Mouse (Mus musculus): ENCODE measurements around the gene 1700034I23Rik. TPM values are rescaled to one million over a fixed set of nuclear protein-coding genes. Genes with fewer than 3 reads are reported as not detected.
"Not testable (repeated sequence)": the region's sequence is repeated elsewhere in the genome, so short reads cannot be mapped to it uniquely, and the experiment has no call there.

1700034I23Rik gene
- total RNA-seq (2021) = 0.15 TPM in 2 replicates
- long read RNA-seq, experiment 1 = 0 reads
- long read RNA-seq, experiment 2 = 0 reads

DNA sequence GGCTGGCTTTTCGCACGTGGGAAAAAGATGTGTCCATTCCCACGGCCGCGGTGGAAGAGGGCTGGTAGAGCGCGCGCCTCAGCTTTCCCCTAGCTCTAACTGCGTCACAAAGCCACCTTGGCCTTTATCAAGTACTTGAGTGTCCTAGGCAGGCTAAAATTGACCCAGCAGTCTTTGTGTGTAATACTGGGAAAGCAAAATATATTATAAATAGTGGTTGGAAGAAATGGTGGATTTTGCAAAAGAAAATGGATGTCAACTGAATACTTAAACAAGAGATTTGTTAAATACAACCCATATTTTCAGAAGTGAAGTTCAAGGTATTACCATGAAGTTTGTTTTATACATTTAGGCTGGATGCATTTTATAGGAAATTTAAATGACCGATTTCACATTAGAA lies at the start of gene 1700034I23Rik:
Gene 1700034I23Rik (minus strand): TSS at position 101 of the 400 bp plus-strand sequence.
- not testable (repeated sequence) for DNase-seq

DNA sequence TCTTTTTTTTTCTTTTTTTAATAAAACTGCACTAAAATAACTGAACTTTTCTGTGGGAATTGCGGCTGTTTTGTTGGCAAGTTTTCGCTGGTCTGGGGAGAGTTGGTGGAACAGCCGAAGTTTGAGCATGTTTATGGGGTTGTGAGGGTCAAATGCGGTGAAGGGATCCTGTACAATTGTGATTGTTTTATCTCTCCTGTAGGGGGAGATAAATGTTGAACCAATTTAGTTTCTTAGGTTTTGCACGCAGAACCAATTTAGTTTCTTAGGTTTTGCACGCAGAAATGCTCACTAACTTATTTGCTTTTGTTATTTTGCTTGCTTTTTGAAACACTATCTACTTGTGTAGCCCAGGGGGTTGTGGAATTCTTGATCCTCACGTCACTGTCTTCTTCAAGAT lies 49.0 kb upstream of the 1700034I23Rik start:
- DNase-seq = peak; percentile 11

DNA sequence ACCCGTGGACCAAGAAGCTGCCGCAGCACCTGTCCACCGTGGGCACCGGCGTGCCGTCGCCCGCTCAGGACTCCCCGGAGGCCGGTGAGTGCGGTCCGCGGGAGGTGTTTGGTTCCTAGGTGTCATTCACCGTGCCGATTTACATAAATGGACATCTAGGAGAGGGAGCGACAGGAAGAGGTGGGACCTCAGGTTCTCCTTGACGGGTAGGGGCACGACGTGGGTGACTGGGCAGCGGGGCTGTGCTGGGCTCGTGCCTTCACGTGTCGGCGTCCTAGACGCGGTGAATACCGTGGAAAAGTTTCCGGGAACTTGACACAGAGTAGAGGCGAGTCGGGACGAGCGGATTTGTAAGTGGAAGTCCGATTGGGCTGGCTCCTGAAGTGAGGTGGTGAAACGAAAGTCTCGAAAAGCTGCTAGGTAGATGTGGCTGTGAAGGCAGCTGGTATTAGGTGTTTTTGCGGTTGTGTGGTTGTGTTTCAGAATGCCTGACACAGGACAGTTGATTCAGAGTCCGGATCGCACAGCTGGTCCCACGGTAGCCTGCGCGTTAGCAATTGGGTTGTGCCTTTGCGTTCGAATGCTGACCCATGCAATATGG lies 48.4 kb upstream of the 1700034I23Rik start:
- DNase-seq = peak; percentile 66

DNA sequence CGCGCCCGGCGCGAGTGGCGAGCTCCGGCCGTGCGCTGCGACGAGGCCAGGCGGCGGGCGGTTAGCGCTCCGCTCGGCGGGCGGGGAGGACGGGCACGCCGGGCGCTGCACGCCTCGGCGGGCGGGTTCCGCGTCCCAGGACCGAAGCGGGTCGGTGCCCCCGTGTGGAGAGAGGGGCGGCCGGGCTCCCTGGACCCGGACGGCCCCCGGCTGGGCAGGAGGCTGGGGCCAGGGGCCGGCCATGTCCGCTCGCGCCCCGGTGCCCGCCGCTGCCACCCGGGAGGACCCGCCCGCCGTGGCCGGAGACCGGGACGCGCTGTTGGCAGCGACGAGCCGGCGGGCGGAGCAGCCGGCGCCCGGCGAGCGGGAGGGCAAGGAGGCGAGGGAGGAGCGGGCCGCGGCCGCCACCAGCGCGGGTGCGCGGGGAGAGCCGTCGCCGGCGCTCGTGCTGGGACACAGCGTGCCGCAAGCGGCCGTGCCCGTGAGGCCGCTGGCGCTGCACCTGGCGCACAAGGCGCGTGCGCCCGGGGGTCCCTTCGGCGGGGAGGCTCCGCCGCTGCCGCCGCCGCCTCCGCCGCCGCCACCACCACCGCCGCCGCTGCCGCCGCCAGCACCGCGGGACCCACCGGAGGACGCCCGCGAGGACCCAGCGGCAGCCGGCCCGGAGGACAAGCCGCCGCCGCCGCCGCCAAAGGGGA lies 47.7 kb upstream of the 1700034I23Rik start:
- peak; percentile 73 for DNase-seq

DNA sequence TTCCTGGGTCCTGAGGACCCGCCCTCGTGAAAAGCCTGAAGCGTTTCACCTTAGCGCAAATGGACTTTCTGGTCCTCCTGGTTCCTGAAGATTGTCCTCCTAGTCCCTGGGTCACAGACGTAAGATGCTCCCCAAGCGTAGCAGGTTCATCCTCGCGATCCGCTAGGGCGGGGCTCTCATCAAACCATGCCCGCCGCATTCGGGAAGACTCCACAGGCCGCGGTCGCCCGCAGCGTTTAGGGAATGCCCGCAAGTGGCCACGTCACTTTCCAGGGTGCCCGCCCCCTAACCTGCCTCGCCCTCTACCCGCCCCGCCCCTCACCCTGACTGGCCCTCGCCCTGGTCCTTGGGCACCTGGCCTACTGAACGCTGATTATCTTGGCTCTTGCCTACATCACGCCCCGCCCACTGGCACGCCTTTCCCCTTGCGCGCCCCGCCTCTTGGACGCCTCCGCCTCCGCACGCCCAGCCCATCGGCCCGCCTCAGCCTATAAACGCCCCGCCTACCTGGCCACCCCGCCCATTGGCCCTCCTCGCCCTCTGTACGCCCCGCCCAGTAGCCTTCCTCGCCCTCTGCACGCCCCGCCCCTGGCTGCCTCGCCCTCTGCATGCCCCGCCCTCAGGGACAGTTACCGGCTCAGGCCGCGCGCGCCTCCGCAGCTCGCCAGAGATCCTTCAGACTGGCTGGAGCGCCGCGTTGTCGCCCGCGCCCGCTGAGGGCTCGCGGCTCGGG lies 47.0 kb upstream of the 1700034I23Rik start, which contains the start of gene Larp1b:
Gene Larp1b (plus strand): TSS at position 659 of the 733 bp plus-strand sequence.
- peak; percentile 100 for DNase-seq

DNA sequence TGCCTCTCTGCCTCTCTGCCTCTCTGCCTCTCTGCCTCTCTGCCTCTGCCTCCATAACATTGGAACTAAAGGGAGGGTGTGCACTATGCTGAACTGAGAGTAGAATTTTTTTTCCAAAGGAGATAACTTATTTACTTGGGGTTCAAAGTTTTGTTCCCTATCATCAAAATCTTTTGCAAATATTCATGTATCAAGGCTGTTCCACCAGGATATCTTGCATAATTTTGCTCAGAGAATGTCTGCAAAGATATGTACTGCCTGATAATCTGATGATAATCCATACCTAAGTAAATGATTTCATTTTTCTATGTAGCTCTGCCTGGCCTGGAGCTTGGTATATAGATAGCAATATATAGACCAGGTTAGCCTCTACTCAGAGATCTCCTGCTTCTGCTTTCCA lies 36.7 kb upstream of the 1700034I23Rik start:
- DNase-seq = no peak

DNA sequence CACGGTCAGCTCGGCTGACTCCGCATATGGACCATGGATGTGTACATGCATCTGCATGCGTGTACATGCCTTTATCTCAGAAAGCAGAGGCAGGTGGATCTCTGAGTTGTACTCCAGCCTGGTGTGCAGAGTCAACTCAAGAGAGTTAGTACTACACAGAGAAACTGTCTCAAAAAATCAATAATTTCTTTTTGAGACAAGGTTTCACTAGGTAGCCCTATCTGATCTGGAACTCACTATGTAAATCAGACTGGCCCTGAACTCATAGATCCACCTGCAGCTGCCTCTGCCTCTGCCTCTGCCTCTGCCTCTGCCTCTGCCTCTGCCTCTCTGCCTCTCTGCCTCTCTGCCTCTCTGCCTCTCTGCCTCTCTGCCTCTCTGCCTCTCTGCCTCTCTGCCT lies 36.2 kb upstream of the 1700034I23Rik start:
- DNase-seq = no peak

DNA sequence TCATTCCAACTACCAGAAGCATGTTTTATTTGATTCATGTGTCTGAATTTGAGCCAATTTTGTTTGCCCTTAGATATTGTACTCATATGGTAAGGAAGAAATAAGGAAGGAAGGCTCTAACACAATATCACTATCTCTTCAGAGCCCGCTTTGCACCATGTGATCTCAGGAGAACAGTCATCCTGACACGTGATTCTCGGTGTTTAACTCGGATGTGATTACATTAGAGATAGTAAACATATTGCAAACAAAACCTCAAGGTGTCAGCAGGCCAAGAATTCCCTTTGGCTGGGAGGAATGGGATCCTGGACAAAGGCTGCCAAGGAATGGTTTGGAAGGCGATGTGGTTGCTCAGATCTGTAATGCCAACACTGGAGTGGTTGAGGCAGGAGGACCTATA lies 35.8 kb upstream of the 1700034I23Rik start:
- no peak for DNase-seq

DNA sequence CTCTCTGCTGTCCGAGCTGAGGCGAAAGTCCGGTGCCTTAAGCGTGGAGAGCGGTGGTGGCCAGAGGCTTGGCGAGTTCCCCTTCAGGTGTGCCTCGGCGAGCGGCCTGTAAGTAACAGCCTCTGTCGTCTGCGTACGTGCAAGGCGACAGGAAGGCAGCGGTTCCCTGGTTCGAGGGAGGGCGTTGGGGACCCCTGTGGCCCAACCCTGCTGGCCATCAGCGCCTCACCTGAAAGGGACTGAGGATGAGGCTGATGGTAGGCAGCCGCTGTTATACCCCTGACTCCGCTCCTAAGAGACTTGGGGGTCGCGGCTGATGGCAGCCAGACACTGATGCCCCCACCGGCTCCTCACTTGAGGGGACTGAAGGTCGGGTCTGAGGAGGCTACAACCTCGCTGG lies 8.0 kb downstream of the 1700034I23Rik start:
- peak; percentile 31 for DNase-seq

DNA sequence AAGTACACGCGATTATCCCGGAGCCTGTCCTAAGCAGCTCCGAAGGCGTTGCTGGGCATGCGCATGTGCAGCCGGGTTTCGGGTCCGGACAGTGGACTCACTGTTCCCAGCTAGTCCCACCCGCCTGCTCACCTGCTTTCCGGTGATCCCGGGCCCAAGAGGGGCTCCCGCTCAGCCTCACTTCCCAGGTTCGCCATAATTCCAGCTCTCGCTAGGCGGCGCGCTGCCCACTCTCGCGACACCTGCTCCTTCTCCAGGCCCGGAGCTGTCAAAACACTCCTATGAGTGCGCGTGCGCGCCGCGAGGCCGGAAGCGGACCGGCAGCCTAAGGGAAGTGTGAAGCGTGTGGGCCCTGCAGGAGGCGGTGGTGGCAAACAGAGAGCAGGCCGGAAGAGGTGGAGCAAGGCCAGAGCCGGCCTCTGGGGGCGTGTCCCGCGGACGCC lies 8.5 kb downstream of the 1700034I23Rik start:
- peak; percentile 99 for DNase-seq

DNA sequence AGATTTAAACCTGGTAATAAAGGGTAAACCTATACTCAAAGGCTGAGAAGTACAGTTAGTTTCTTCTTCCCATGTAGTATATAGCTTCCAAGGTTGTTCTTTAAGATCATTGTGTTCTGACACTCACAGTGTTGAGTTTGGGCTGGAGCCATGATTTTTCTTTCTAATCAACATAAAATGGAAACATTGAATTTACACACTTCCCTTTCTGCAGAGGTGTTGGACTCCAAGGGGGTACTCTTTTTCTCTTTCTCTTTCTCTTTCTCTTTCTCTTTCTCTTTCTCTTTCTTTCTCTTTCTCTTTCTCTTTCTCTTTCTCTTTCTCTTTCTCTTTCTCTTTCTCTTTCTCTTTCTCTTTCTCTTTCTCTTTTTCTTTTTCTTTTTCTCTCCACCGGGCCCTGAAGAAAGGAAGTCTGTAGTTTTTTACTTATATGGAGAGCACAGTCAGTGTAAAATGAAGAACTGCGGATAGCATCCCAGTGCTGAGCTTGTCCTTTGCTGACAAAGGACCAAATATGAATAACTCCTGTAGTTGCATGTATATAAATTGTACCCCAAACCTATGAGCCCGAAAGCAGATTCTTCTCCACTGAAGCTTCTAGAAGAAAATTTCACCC lies 49.1 kb downstream of the 1700034I23Rik start:
- not testable (repeated sequence) for DNase-seq

Other genes with a start within 250 kb of the 1700034I23Rik start
- gene Slc25a31, start 193.7 kb downstream of the 1700034I23Rik start, total RNA-seq (2021) = not detected in 2 replicates
- gene Hspa4l, start 158.0 kb downstream of the 1700034I23Rik start, total RNA-seq (2021) = 30.4 and 36.2 TPM in 2 replicates
- 11.0 and 12.2 TPM in 2 replicates for gene Plk4, start 102.5 kb downstream of the 1700034I23Rik start, total RNA-seq (2021)
- gene Mfsd8, start 55.7 kb downstream of the 1700034I23Rik start, total RNA-seq (2021) = 18.7 and 20.8 TPM in 2 replicates
- gene Abhd18, start 55.6 kb downstream of the 1700034I23Rik start, total RNA-seq (2021) = 6.8 and 7.7 TPM in 2 replicates
- gene Larp1b, start 47.3 kb upstream of the 1700034I23Rik start, total RNA-seq (2021) = 43.5 and 49.1 TPM in 2 replicates
- gene Pgrmc2, start 180.5 kb upstream of the 1700034I23Rik start, total RNA-seq (2021) = 42.3 and 45.1 TPM in 2 replicates

All from adrenal gland, postnatal 14 days (tissue).